Mouse (Mus musculus) MEL (cell line): Measurements from ENCODE around the gene Ccdc85c.

Experiments
- CHD1 ChIP-seq: IDR thresholded peaks from 2 replicates; pipeline ENCODE4 v1.6.1; 2012; ENCODE audit warnings: low read depth, mild to moderate bottlenecking, inconsistent platforms, low read length, improper control_type of control experiment
- CTCF ChIP-seq, 3 experiments: IDR thresholded peaks in 2 of 3; conservative IDR thresholded peaks in 1 of 3; 2 replicates each; pipeline ENCODE4 v1.5.1; 2011 to 2012; ENCODE audit warnings: low read length in 3 of 3, low read depth in 2 of 3, mild to moderate bottlenecking in 2 of 3, improper control_type of control experiment in 1 of 3, inconsistent platforms in 1 of 3, mixed read lengths in 1 of 3, moderate library complexity in 1 of 3; ENCODE audit not compliant: control insufficient read depth in 1 of 3, insufficient read depth in 1 of 3, poor library complexity in 1 of 3, severe bottlenecking in 1 of 3
- GATA1 ChIP-seq: IDR thresholded peaks from 2 replicates; pipeline ENCODE4 v1.6.1; 2011; ENCODE audit warnings: low read depth, low read length, improper control_type of control experiment
- HCFC1 ChIP-seq: IDR thresholded peaks from 2 replicates; pipeline ENCODE4 v1.6.1; 2012; ENCODE audit warnings: low read depth, mild to moderate bottlenecking, inconsistent platforms, low read length, improper control_type of control experiment, moderate library complexity
- MEF2A ChIP-seq: IDR thresholded peaks from 2 replicates; pipeline ENCODE4 v1.6.1; 2014; ENCODE audit warnings: low read depth, mild to moderate bottlenecking, inconsistent platforms, low read length, improper control_type of control experiment; ENCODE audit not compliant: poor library complexity, insufficient replicate concordance, severe bottlenecking; ENCODE audit errors: extremely low read depth
- NRF1 ChIP-seq: IDR thresholded peaks from 2 replicates; pipeline ENCODE4 v1.6.1; 2014; ENCODE audit warnings: low read depth, mild to moderate bottlenecking, inconsistent platforms, low read length, improper control_type of control experiment, moderate library complexity; ENCODE audit not compliant: poor library complexity, insufficient read depth, severe bottlenecking
- POLR2A ChIP-seq, 2 experiments: IDR thresholded peaks; 2 replicates each; pipeline ENCODE4 v1.6.1; 2011 to 2012; ENCODE audit warnings: low read length in 2 of 2, mild to moderate bottlenecking in 2 of 2, control low read depth in 1 of 2, improper control_type of control experiment in 1 of 2, low read depth in 1 of 2, moderate library complexity in 1 of 2; ENCODE audit not compliant: control insufficient read depth in 1 of 2, insufficient read depth in 1 of 2, poor library complexity in 1 of 2

DNA sequence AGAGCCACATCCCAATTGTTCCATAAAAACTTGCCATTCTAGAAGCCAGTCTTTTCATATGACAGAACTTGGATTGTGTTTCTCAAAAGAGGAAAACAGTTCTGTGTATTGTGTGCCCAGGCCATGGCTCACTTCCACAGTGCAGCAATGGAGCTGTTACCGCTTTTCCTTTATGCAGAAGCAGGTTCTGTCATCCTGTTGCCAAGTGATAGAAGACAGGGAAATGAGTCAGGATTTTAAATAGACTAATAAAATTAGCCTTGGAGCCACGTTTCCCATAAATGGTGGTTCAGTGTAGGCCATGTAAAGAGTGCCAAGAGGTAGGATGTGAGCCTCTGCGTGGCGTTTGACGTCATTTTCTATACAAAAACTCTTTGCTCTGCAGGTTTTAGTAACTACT lies 81.3 kb downstream of the Ccdc85c start:
- TF ChIP-seq CTCF (IDR thresholded peaks at IDR 0.05 in 2 of 3, conservative IDR thresholded peaks at IDR 0.05 in 1 of 3; ENCODE audit: control insufficient read depth in 1 of 3, insufficient read depth in 1 of 3, low read depth in 2 of 3, low read length in 3 of 3, poor library complexity in 1 of 3, severe bottlenecking in 1 of 3) (no peak), NRF1 (no peak), GATA1 (no peak), MEF2A (no peak), POLR2A (IDR thresholded peaks at IDR 0.05; ENCODE audit: control insufficient read depth in 1 of 2, insufficient read depth in 1 of 2, low read depth in 1 of 2, low read length in 2 of 2, poor library complexity in 1 of 2) (no peak), CHD1 (no peak), HCFC1 (no peak)
